Mouse (Mus musculus) adrenal gland (tissue): Measurements from ENCODE around the gene Clstn3.
"Not testable (repeated sequence)": the region's sequence is repeated elsewhere in the genome, so short reads cannot be mapped to it uniquely, and the experiment has no call there.

Experiments
- intact Hi-C: fragments of 180-260 bp; cut with DNase I; formaldehyde crosslinking; loops from one replicate; pipeline ENCODE4 v1.15.1; 2025
- long read RNA-seq, 2 experiments: library from polyadenylated mRNA; unstranded; transcript quantifications; one replicate each; pipeline ENCODE4 v2.0.0; 2020; ENCODE audit warnings: borderline replicate concordance in 1 of 2; ENCODE audit not compliant: insufficient replicate concordance in 1 of 2

Clstn3 gene
- long read RNA-seq, experiment 1, partial matches to known transcripts, result 1 of 2 reads
- long read RNA-seq, experiment 1, other reads (novel, unspliced or antisense), result 1 of 2 reads
- long read RNA-seq, experiment 2, full-length matches to known transcripts, result 1 of 6 reads
- long read RNA-seq, experiment 2, partial matches to known transcripts, result 5 of 6 reads
- long read RNA-seq, experiment 2, other reads (novel, unspliced or antisense), result 0 of 6 reads

DNA sequence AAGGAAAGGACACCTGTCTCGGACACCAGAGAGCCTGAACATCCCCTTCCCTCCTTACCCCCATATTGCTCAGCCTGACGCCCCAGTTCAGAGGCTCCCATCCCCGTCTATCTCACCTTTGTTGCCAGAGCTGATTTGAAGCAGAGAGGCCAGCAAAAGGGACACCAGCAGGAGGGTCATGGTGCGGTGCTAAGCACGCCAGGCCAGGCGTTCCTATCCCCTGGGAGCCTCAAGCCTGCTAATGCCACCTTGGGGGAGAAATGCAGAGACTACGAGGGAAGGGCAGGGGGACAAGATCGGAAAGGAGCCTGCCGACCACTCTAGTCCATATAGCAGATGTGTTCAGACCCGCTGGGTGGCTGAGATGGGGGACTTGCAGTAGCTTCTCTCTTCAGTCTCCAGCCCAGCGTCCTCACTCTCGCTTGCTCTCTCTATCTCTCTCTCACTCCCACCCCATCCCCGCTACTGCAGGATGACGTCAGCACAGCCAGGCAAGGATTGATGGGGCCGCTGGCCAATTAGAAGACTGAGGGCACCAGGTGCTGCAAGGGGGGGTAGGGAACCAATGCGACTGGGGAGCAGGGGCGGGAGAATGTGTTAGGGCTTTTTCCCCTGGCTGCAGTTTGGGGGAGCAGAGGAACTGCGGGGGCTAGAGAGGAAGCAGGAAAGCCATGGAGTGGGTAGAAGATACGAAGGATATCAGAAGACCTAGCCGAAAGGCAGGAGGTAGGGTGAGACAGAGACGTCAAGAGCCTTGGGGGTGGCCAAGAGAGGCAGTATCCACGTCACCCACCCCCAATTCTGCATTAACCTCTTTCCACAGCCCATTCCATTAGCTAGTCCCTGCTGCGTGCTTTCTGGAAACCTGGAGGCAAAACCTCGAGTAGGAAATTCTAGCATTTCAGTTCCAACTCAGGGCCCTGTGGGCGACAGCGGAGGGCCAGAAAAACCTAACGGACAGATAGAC is at the start of gene Clstn3:
Gene Clstn3 (minus strand): TSS at position 490 of the 967 bp plus-strand sequence.
- intact Hi-C loops, result no loop called here

GRCm38 (mm10) chr6:124512355-124512836 is 47.8 kb upstream of the Clstn3 start, which contains the start of gene C1ra:
Gene C1ra, plus strand, starts transcription at chr6:124512405.
- intact Hi-C loops, result no loop called here

- intact Hi-C loops, result no loop called here
These were observed 47.3 kb upstream of the Clstn3 start for GRCm38 (mm10) chr6:124511936-124512335.

DNA sequence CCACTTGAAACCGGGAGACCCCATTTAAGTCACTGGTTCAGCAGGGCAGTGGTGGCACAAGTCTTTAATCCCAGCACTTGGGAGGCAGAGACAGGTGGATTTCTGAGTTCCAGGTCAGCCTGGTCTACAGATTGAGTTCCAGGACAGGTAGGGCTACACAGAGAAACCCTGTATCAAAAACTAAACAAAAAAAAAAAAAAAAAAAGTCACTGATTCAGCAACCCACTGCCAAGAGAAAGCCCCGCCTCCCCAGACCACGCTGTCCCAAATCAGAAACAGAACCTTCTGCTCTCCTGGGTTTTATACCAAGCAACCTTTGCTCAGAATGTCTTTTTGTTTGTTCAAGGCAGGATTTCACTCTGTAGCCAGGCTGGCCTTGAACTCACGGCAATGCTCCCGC is 44.6 kb upstream of the Clstn3 start:
- intact Hi-C loops, result not testable (repeated sequence)

- intact Hi-C loops, result no loop called here
These were observed 43.7 kb upstream of the Clstn3 start for GRCm38 (mm10) chr6:124508292-124508691.

DNA sequence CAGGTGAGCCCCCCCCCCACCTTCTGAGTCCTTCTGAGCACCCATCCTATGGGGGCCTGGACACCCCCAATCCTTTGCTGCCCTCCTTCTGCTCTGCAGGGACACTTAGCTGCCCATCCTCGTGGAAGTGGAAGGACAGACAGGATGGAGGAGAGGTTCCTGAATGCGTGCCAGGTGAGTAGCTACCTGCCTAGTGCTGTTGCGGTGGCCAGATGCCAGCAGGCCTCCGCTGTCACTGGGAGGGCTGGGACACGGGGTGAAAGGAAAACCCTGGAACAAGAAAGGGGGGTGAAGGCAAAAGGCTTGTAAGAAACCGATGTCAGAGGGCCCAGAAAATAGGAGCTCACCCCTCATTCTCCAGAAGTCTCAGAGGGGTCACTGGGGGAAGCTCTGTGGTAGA is 42.4 kb upstream of the Clstn3 start:
- intact Hi-C loops, result no loop called here

GRCm38 (mm10) chr6:124505028-124505427 is 40.4 kb upstream of the Clstn3 start:
- intact Hi-C loops, result no loop called here

DNA sequence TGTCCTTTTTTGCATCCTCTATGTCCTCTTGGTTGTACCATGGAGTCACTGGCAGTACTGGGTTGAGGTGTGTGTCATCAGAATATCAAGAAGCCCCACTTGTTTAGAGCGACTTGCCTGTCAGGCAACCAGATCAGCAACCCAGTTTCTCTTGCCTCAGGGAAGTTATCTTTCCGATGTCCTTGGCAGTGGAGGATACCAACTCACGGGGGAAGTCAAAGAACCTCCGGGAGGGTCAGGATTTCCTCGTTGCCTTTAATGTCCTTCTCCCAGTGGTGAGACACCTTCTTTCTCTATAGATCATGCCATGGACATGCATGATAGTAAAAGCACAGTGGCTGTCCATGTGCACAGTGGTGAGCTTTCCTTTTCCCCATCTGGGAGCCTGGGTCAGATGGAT is 37.4 kb upstream of the Clstn3 start:
- intact Hi-C loops, result no loop called here

GRCm38 (mm10) chr6:124501473-124501872 is 36.9 kb upstream of the Clstn3 start:
- intact Hi-C loops, result no loop called here

DNA sequence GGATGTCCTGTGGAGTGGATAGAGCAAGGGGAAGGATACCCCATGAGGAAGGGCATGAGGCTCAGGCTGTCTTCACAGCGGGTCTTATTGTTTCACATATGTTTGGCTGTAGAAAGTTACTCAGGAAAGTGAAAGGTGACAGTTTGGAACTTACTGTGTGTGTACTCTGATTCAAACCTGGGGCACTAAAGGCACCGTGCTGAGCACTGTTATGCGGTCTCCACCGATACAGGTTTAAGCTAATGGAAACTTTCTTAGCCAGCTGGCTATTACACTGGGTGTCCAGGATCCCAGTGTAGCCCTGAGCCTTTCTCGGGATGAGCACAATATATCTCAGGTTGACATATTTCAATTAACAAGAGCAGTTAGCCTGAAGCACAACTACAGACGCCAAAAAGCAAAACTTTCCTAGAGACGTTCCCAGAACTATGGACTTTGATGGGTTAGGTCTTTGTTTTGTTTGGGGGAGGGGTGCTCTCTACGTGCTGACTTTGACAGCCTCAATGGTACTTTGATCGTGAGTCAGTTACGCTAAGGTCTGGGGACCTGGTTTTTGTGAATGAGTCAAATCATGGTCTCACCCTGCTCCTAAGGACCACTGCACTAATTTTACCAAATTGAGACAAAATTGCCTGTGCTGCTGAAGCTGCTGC is 35.4 kb upstream of the Clstn3 start:
- intact Hi-C loops, result loop anchor here (5.0 kb wide), 1 partner anchor 42 kb away; the partner anchor contains the start of gene C1s1

- intact Hi-C loops, result loop anchor here (5.0 kb wide), 1 partner anchor 46 kb away; the partner anchor contains the start of gene C1s1
These were observed 31.5 kb upstream of the Clstn3 start for GRCm38 (mm10) chr6:124496054-124496453.

- intact Hi-C loops, result no loop called here
These were observed 29.3 kb upstream of the Clstn3 start for GRCm38 (mm10) chr6:124493886-124494285.

DNA sequence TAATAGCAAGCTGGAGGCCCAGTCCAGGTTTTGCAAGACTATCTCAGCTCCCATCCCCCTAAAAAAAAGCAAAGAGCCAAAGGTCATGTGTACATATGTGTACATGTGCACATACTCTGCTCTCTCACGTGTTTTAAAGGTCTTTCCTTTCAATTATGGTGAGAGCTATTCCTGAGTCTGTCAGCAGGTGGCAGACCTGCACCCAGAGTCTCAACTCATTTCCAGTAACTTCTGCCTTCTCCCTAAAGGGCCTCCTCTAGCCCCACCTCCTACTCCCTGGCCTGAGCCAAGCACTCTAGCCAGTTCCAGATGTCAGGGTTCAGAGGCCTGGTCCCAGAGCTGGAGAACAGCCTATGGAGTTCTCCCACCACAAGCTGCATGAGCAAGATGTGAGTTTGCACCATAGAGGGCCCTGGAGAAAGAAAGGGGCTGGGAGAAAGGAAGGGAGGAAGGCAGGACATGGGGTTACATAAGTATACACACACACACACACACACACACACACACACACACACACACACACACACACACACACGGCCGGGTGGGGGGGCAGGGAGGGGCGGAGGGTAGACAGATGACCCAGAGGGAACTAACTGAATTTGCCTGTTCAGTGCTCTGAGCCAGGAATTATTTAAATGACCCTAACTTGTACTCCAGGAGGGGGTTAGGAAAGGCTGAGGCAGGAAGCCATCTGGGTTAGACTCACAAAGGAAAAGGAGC is 28.4 kb upstream of the Clstn3 start, which contains the start of gene C1rl:
Gene C1rl (plus strand): TSS at position 272 of the 720 bp plus-strand sequence.
- intact Hi-C loops, result no loop called here

GRCm38 (mm10) chr6:124491427-124491826 is 26.8 kb upstream of the Clstn3 start:
- intact Hi-C loops, result no loop called here

GRCm38 (mm10) chr6:124488952-124489351 is 24.4 kb upstream of the Clstn3 start:
- intact Hi-C loops, result loop anchor here (10.0 kb wide), 1 partner anchor 146 kb away; the partner anchor contains the start of gene C1s2

DNA sequence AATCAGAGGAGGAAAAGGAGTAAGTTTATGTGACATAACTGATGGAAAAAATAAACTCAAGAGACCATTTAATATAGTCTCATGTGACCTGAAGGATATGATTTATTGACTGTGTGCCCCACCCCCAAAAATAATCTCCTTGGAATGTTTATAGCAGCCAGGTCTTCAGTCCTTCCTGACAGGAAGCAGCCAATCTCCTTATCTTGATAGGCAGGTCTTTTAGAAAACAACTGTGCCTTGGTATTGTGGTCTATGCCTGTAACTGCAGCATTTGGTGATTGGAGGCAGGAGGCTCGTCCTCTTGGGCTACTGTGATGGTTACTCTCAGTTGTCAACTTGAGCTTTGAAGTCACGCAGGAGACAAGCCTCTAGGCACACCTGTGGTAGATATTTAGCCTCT is 22.9 kb upstream of the Clstn3 start:
- intact Hi-C loops, result loop anchor here (10.0 kb wide), 1 partner anchor 147 kb away; the partner anchor contains the start of gene C1s2

DNA sequence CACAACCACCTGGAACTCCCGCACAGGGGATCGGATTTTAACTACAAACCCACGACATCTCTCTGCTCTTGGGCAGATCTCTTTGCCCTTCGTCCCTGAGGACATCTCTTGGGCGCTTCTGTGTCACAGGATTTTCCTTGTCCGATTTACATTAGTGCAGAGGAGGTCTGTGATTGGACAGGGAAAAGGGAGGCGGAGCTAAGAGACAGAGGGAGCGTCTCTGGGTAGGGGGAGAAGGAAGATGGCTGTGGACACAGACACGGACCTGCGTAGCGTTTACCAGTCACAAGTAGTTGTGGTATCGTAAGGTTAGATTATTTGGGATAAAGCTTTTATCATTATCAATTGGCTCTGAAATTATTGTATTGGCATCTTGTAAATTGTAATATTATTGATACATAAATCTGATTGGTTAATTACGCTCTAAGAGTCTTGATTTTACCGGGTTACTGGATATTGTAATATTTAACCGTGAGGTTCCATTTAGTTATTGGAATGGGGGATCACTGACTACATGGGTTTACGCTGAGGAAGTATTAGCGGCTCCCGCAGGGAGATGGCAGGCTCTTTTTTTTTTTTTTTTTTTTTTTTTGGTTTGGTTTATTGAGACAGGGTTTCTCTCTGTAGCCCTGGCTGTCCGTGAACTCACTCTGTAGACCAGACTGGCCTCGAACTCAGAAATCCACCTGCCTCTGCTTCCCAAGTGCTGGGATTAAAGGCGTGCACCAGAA is 21.0 kb upstream of the Clstn3 start:
- intact Hi-C loops, result loop anchor here (10.0 kb wide), 1 partner anchor 149 kb away; the partner anchor contains the start of gene C1s2

- intact Hi-C loops, result loop anchor here (5.0 to 10.0 kb wide), 2 partner anchors 57 to 150 kb away; partner anchors contain the start of genes C1s1 and C1s2
These were observed 20.3 kb upstream of the Clstn3 start for GRCm38 (mm10) chr6:124484851-124485250.

DNA sequence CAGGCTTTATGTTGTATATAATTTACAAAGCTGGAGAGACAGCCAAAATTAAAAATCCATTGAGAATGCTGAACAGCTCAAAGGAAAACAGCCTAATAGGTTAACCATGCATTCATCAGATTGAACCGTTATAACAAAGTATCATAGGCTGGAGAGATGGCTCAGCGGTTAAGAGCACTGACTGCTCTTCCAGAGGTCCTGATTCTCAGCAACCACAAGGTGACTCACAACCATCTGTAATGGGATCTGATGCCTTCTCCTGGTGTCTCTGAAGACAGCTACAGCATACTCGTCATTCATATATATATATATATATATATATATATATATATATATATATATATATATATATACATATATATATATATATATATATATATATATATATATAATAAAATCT is 19.2 kb upstream of the Clstn3 start:
- intact Hi-C loops, result loop anchor here (5.0 to 10.0 kb wide), 2 partner anchors 58 to 151 kb away; partner anchors contain the start of genes C1s1 and C1s2
